Mouse (Mus musculus): ENCODE measurements at regions not wholly inside any gene's neighbourhood (a gene's known extent, or its start where the extent isn't known, plus 50 kb on each side); places are given as distances from the start of the nearest gene placed in this dataset.

- TF ChIP-seq EP300 (IDR thresholded peaks at IDR 0.05; ENCODE audit: low read depth) (no peak), CTCF (IDR thresholded peaks at IDR 0.05; ENCODE audit: low read depth) (no peak)
Observed at GRCm38 (mm10) chr9:41442418-41442817, 280.9 kb upstream of the Ubash3b start.
